Mouse (Mus musculus) cerebellum, adult 2 months (tissue): ENCODE measurements around the gene Tnip1.

Experiments used
- CTCF ChIP-seq: fragments of 200-500 bp; IDR thresholded peaks from 2 replicates; pipeline ENCODE4 v1.5.1; 2011; ENCODE audit warnings: low read depth, mild to moderate bottlenecking, control low read depth, low read length, moderate library complexity, borderline replicate concordance; ENCODE audit not compliant: insufficient read depth
- POLR2A ChIP-seq: fragments of 200-500 bp; IDR thresholded peaks from 2 replicates; pipeline ENCODE4 v1.6.1; 2011; ENCODE audit warnings: low read length, control low read depth, borderline replicate concordance; ENCODE audit not compliant: insufficient read depth

GRCm38 (mm10) chr11:54882671-54883070 is 80.0 kb downstream of the Tnip1 start:
- TF ChIP-seq CTCF (no peak), POLR2A (no peak)
